Mouse (Mus musculus): ENCODE results near the gene Sac3d1.

The Sac3d1 gene

GRCm38 (mm10) chr19:6070571-6071250 is 47.7 kb downstream of the Sac3d1 start:
- peak; percentile 84 for DNase-seq (ENCODE audit: low read depth, low spot score)

GRCm38 (mm10) chr19:6069851-6070250 is 48.6 kb downstream of the Sac3d1 start:
- no peak for DNase-seq (ENCODE audit: low read depth, low spot score)

- DNase-seq (ENCODE audit: low read depth, low spot score), result no peak
These were observed 49.5 kb downstream of the Sac3d1 start for GRCm38 (mm10) chr19:6068951-6069350.

- peak; percentile 96 for DNase-seq (ENCODE audit: low read depth, low spot score)
These were observed 50.6 kb downstream of the Sac3d1 start, which contains the start of gene Tm7sf2 for GRCm38 (mm10) chr19:6067724-6068415. Gene Tm7sf2 (minus strand): TSS chr19:6068373.

GRCm38 (mm10) chr19:6067011-6067723 is 51.3 kb downstream of the Sac3d1 start:
- peak; percentile 96 for DNase-seq (ENCODE audit: low read depth, low spot score)

GRCm38 (mm10) chr19:6066571-6066970 is 51.9 kb downstream of the Sac3d1 start:
- no peak for DNase-seq (ENCODE audit: low read depth, low spot score)

Measured in ZHBTc4 (cell line).